Mouse (Mus musculus) lung, embryonic 16.5 days (tissue): ENCODE measurements around the gene Shc1. TPM values are rescaled to one million over a fixed set of nuclear protein-coding genes. Genes with fewer than 3 reads are reported as not detected.

Experiments
- ATAC-seq: fragments of 200-750 bp; cut with Nextera tagmentation; 2 replicates; pipeline ENCODE4 v1.8.0; 2017; ENCODE audit warnings: low read depth, mild to moderate bottlenecking, moderate library complexity
- H3K27ac ChIP-seq: fragments of 300-500 bp; sonication (generic); 2 replicates; pipeline ENCODE4 v1.5.1; 2014; ENCODE audit warnings: mild to moderate bottlenecking, control low read depth, low read length
- H3K27me3 ChIP-seq: fragments of 300-500 bp; sonication (generic); 2 replicates; pipeline ENCODE4 v1.6.1; 2014; ENCODE audit warnings: low read depth, low read length, mixed read lengths; ENCODE audit not compliant: control insufficient read depth, insufficient read depth
- H3K36me3 ChIP-seq: fragments of 300-500 bp; sonication (generic); 2 replicates; pipeline ENCODE4 v1.6.1; 2014; ENCODE audit warnings: low read length; ENCODE audit not compliant: control insufficient read depth, insufficient read depth
- H3K4me1 ChIP-seq: fragments of 300-500 bp; sonication (generic); replicated peaks from 2 replicates; pipeline ENCODE4 v1.6.1; 2014; ENCODE audit warnings: low read length, mixed read lengths; ENCODE audit not compliant: control insufficient read depth, insufficient read depth
- H3K4me2 ChIP-seq: fragments of 300-500 bp; sonication (generic); 2 replicates; pipeline ENCODE4 v1.6.1; 2014; ENCODE audit warnings: low read depth, low read length, control low read depth
- H3K4me3 ChIP-seq: fragments of 300-500 bp; sonication (generic); 2 replicates; pipeline ENCODE4 v1.5.1; 2014; ENCODE audit warnings: mild to moderate bottlenecking, low read length, control low read depth
- H3K9ac ChIP-seq: fragments of 300-500 bp; sonication (generic); 2 replicates; pipeline ENCODE4 v1.6.1; 2014; ENCODE audit warnings: low read length, control low read depth
- H3K9me3 ChIP-seq: fragments of 300-500 bp; sonication (generic); 2 replicates; pipeline ENCODE4 v1.6.1; 2016; ENCODE audit warnings: low read length; ENCODE audit not compliant: control insufficient read depth
- WGBS: fragments of 180-500 bp; shearing (Covaris S2); extraction: QIAGEN DNeasy Blood & Tissue Kit; methylation state at CpG from one replicate; pipeline ENCODE4 v1.1.7; 2014; 5-methylcytosine and 5-hydroxymethylcytosine counted together
- polyA plus RNA-seq: library from polyadenylated mRNA; unstranded; fragments of >200 nt; fragmentation: Nextera tagmentation; extraction: Ambion mirVana; gene quantifications from 2 replicates; pipeline ENCODE4 v1.2.1, GENCODE M21; 2015

Gene Shc1
- polyA plus RNA-seq, 1 experiment from 2014 or later: 114 TPM

DNA sequence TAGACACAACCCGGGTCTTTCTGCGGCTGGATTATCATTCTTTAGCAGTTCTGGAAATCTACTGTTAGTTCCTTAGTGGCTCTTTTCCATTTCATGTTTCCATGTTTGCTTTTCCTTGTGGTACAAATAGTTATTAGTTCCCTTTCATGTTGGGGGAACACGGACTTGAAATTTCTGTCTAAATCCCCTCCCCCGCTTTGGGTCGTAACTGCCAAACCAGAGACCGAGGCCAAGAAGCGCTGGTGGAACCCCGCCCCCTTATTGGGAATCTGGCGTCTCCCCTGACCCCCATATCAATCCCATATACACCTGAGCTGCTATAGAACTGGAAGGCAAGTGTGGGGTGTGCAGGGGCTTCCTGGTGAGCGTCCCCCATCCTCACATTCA is 22.8 kb upstream of the Shc1 start:
- peak overlapping the region; percentile 99 for H3K4me2 ChIP-seq
- peak overlapping the region; percentile 80 for H3K9ac ChIP-seq
- no peak for ATAC-seq
- 2% methylated on average over 10 of the region's 10 CpGs for WGBS
- peak overlapping the region; percentile 73 for H3K4me3 ChIP-seq
- H3K27ac ChIP-seq: peak overlapping the region; percentile 98
- H3K9me3 ChIP-seq: no peaks in the 10 kb centered on the region
- peaks cover 21% of the 10 kb centered on the region for H3K4me1 ChIP-seq
- H3K36me3 ChIP-seq: no peaks in the 10 kb centered on the region
- H3K27me3 ChIP-seq: no peaks in the 10 kb centered on the region

DNA sequence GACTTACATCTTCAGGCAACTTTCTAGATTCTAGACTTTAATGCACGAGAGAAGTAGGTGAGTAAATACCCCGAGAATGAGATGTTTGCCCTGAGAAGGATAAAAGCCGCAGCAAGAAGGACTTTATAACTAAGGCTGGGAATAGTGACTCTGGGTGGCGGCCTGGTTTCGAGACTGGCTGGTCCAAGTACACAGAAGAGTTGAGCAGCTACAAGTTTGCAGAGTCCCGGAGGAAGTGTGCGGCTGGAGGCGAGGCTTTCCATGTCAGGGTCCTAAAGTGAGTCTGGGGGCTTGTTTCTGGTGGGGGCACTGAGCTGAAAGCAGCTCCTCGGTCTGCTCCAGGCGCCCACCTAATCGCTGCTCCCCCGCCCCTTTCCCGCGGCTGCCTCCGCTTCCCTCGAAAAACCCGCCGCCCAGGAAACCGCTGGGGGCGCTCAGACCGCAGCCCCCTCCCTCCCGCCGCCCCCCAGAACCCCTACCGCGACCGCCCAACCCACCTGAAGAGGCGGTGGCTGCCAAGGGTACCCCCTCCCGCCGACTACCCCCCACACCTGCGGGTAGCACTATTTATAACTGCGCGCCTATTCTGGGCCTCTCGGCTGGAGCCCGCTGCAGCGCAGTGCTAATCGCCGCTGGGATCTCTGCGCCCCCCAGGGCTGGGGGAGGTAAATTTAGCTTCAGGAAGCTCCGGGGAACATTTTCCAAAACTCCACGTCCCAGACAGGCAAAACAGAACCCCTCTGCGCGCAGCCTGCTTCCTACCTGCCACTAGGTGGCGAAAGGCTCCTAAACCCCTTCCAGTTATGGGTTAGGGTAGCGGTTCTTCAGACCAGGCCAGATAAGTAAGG is 22.2 kb upstream of the Shc1 start:
- no peak for ATAC-seq
- no peaks in the 10 kb centered on the region for H3K36me3 ChIP-seq
- peak overlapping the region; percentile 99 for H3K4me2 ChIP-seq
- peak overlapping the region; percentile 60 for H3K27ac ChIP-seq
- peak overlapping the region; percentile 73 for H3K4me3 ChIP-seq
- H3K9me3 ChIP-seq: no peaks in the 10 kb centered on the region
- H3K9ac ChIP-seq: peak overlapping the region; percentile 78
- peaks cover 15% of the 10 kb centered on the region for H3K4me1 ChIP-seq
- no peaks in the 10 kb centered on the region for H3K27me3 ChIP-seq
- under 1% methylated on average over 43 of the region's 44 CpGs for WGBS

DNA sequence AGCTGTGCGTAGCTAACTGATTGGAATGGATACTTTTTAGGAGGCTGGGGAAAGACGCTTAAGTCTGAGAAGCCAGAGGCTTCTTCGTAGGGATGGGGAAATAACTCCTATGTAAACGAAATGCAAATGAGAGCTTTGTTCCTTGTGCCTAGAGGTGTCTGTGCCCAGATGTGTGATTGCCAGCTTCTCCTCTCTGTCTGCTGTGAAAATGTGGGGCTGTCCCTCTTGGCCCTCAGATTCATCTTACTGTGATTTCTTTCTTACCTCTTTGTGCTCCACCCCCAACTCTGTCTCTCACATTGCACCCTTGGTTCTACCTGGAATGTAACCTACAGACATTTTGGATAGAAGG is 21.6 kb upstream of the Shc1 start:
- Histone ChIP-seq H3K9me3 (no peaks in the 10 kb centered on the region), H3K4me1 (peaks cover 9% of the 10 kb centered on the region), H3K27me3 (no peaks in the 10 kb centered on the region), H3K9ac (peak overlapping the region; percentile 78), H3K27ac (peak overlapping the region; percentile 60; the same call in 1 of the 2 replicates), H3K4me2 (peak overlapping the region; percentile 99), H3K36me3 (no peaks in the 10 kb centered on the region), H3K4me3 (peak overlapping the region; percentile 73)
- WGBS: 2% methylated on average over 4 of the region's 4 CpGs
- no peak for ATAC-seq

DNA sequence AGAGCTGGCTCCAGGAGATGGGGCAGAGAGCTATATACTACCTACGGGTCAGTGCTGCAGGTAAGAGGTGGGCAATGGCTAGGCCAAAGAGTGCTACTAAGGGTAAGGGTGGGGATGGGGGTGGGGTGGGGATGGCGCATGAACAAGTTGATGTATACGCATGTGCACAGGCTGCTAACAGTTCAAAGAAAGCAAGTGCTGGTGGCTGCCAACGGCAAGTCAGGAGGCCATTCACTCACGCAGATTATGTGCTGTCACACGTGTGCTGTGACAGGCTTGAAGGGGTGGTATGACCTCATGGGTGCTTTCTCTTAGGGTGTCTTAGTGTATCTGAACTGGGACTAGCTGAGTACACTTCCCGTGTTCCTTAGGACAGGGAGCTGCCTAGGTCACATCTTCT is 16.9 kb upstream of the Shc1 start:
- H3K27ac ChIP-seq: no peak overlapping the region
- 82% methylated on average over 7 of the region's 7 CpGs for WGBS
- H3K9ac ChIP-seq: no peak overlapping the region
- no peak for ATAC-seq
- H3K9me3 ChIP-seq: no peaks in the 10 kb centered on the region
- peaks cover 5% of the 10 kb centered on the region; the same call in 1 of the 2 replicates for H3K36me3 ChIP-seq
- no peak overlapping the region for H3K4me3 ChIP-seq
- H3K4me1 ChIP-seq: no peaks in the 10 kb centered on the region
- H3K27me3 ChIP-seq: no peaks in the 10 kb centered on the region
- H3K4me2 ChIP-seq: no peak overlapping the region

DNA sequence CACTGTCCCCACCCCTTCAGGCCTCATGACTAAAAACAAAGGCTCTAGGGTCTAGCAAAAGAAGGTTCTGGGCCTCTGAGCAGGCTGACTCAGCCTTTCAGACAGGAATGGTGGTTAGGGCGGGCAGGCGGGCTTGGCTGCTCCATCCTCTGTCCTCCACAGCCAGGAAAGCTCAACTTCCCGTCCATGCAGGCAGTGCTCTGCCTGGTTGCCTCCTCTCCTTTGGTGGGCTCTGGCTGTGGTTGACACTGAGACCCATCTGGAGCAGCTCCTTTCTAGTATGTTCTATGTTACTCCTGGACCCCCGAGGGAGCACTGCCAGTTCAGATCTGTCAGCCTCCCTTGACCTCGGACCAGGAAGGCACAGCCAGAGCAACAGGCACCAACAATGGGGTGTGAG is 15.6 kb upstream of the Shc1 start, which contains the start of gene Lenep:
Gene Lenep, minus strand, starts transcription at position 101 of the 400 bp plus-strand sequence.
- Histone ChIP-seq H3K27ac (no peak within 1 kb of the TSS), H3K4me2 (no peak within 1 kb of the TSS), H3K9me3 (no peaks in the 10 kb centered on the region), H3K27me3 (no peaks in the 10 kb centered on the region), H3K36me3 (peaks cover 5% of the 10 kb centered on the region; the same call in 1 of the 2 replicates), H3K4me3 (no peak within 1 kb of the TSS), H3K4me1 (no peaks in the 10 kb centered on the region), H3K9ac (no peak within 1 kb of the TSS)
- ATAC-seq: no peak
- WGBS: 73% methylated on average over 5 of the region's 5 CpGs

DNA sequence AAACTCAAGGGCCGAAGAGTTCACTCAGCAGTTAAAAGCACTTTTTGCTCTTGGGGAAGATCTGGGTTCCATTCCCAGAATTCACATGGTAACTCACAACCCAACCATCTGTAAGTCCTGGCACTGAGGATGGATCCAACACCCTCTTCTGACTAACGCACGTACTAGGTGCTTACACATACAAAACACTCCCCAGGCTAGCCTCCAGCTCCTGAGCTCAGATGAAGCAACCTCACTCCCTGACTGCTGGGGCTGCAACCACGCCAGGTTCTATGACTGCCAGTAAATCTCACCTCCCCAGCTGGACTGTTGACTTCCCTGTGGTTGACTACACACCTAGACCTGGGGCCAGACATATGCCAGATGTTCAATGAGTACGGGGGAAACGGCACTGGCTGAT is 11.4 kb upstream of the Shc1 start:
- Histone ChIP-seq H3K27ac (no peak overlapping the region), H3K36me3 (peaks cover 5% of the 10 kb centered on the region; the same call in 1 of the 2 replicates), H3K9me3 (no peaks in the 10 kb centered on the region), H3K27me3 (no peaks in the 10 kb centered on the region), H3K4me1 (peaks cover 7% of the 10 kb centered on the region), H3K4me3 (no peak overlapping the region), H3K9ac (no peak overlapping the region), H3K4me2 (no peak overlapping the region)
- no peak for ATAC-seq
- WGBS: 80% methylated on average over 6 of the region's 6 CpGs

DNA sequence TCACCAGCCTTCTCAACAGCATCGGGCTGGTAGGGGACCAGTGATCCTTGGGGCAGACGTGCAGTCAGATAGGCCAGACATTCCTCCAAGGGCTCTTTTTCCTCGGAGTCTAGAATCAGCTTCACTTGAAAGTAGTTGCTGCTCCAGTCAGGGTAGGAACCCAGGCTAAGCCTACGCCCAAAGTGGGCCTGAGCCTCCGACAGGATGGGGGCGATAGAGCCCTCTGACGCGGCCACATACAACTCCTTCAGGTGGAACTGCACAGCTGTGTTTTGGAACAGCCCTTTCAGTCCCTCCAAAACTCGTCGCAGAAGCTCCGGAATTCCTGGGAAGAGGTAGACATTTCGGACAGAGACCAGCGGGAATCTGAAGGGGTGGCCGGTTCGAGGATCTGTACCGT is 9.8 kb upstream of the Shc1 start:
- Histone ChIP-seq H3K4me1 (peaks cover 7% of the 10 kb centered on the region), H3K4me3 (no peak overlapping the region), H3K27me3 (no peaks in the 10 kb centered on the region), H3K36me3 (no peaks in the 10 kb centered on the region; the same call in 1 of the 2 replicates), H3K27ac (no peak overlapping the region), H3K9ac (no peak overlapping the region), H3K4me2 (no peak overlapping the region), H3K9me3 (no peaks in the 10 kb centered on the region)
- 59% methylated on average over 16 of the region's 16 CpGs for WGBS
- ATAC-seq: no peak

DNA sequence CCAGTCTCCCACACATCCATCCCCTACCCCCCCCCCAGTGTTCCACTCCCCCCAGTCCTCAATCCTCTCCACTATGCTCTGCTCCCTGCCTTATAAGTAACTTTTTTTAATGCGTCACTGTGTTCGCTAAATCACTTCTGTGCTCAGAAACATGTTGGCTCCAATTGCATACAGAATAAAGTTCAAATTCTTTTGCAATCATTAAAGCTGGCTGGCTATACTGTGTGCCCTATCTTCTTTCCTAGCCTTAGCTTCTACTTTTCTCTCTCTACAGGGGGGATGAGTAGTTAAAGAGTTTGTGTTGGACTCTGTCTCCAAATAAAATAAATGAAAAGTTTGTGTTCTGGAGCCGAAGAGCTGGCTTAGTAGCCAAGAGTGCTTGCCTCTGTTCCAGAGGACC is 8.5 kb upstream of the Shc1 start:
- no peak overlapping the region for H3K4me2 ChIP-seq
- no peak overlapping the region for H3K4me3 ChIP-seq
- H3K9me3 ChIP-seq: no peaks in the 10 kb centered on the region
- no peaks in the 10 kb centered on the region for H3K27me3 ChIP-seq
- 85% methylated on average over 3 of the region's 3 CpGs for WGBS
- H3K27ac ChIP-seq: no peak overlapping the region
- H3K36me3 ChIP-seq: peaks cover 9% of the 10 kb centered on the region
- no peak overlapping the region for H3K9ac ChIP-seq
- H3K4me1 ChIP-seq: peaks cover 7% of the 10 kb centered on the region
- no peak for ATAC-seq

DNA sequence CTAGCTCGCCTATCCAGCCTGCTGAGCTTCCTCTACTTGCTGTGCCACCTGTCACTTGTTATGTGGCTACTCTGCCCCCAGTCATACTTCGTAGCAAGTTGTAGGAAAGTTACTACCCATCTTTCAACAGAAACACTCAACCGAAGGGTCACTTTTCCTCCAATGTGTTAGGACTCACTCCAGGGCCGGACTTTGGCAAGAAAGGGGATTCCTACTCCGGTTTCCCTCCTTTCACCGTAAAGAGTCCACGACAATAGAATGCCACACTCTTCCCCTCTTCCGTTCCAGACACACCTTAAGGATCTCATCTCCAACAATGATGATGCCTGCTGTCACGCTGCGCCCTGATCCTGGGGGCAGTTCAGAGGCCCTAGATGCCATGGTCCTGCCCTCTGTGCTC is 7.4 kb upstream of the Shc1 start:
- no peak for ATAC-seq
- H3K4me1 ChIP-seq: peaks cover 7% of the 10 kb centered on the region
- H3K36me3 ChIP-seq: peaks cover 20% of the 10 kb centered on the region
- H3K9me3 ChIP-seq: no peaks in the 10 kb centered on the region
- H3K27me3 ChIP-seq: no peaks in the 10 kb centered on the region
- 75% methylated on average over 10 of the region's 10 CpGs for WGBS
- peak overlapping the region; percentile 81 for H3K4me2 ChIP-seq
- H3K4me3 ChIP-seq: peak overlapping the region; percentile 65
- peak overlapping the region; percentile 67 for H3K9ac ChIP-seq
- H3K27ac ChIP-seq: no peak overlapping the region
